Mouse (Mus musculus): ENCODE results near the gene Usp29.

DNA sequence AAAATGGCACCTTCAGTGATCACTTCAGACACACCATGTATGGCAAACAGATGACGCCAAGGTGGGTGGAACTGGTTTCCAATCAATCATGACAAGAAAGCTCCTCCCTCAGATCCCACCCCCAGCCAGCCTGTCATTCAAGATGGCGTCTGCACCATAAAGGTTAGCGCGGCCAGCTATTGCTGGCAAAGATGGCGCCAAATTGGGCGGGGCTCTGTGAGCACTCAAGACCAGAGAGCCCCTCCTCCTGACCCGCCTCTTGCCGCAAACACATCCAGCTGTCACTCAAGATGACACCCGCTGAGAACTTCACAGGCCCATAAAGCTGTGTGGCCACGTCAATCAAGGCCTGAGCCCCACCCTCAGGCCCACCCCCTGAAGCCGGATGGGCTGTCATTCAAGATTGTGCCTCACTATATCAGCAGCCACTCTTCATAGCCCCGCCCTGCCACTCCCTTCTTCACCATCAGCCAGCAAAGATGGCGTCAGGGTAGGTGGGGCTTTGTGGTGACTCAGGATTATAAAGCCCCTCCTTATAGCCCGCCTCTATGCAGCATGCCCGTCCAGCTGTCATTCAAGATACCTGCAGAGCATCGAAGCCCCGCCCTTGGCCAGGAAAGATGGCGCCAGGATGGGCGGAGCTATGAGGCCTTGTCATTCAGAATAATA is 2.0 kb upstream of the Usp29 start:
- TF ChIP-seq POLR2A (IDR thresholded peaks at IDR 0.05; ENCODE audit: insufficient read depth, low read depth, low read length) (no peak; the same call in 1 of the 2 replicates), CTCF (IDR thresholded peaks at IDR 0.05; ENCODE audit: insufficient read depth, low read depth, low read length) (no peak)
